Mouse (Mus musculus) kidney, adult 9 months (tissue): ENCODE measurements around the gene Tph1.

Source experiments
- DNase-seq: peaks from one replicate; pipeline ENCODE4 v3.0.0; 2022

The Tph1 gene

DNA sequence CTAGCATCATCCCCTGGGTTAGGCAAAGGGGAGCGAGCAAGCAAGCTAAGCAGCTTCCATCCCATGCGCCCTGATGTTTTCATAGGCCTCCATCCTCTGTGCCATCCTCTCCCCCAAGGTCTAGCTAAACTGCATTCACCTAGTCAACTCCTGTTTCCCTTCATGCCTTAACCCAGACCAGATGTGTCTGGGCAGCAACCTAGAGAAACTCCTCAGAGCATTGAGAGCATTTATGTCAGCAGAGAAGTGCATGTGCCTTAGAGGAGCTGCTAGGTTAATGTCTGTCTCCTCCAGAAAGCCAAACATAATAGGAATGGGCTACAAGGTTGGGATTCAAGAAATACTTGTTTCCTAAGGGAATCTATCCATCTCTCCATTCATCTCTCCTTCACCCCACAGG, 75.3 kb downstream of the Tph1 start:
- no peak for DNase-seq
